Mouse (Mus musculus) liver, embryonic 12.5 days (tissue): ENCODE data around the gene Wap. TPM values are rescaled to one million over a fixed set of nuclear protein-coding genes. Genes with fewer than 3 reads are reported as not detected.
A peak's percentile ranks its signal among the peaks of the same experiment; 100 is the strongest.
"Not testable (repeated sequence)": the region's sequence is repeated elsewhere in the genome, so short reads cannot be mapped to it uniquely, and the experiment has no call there.

ENCODE experiments used
- ATAC-seq: fragments of 200-750 bp; cut with Nextera tagmentation; 2 replicates; pipeline ENCODE4 v1.8.0; 2017; ENCODE audit warnings: moderate number of reproducible peaks, mild to moderate bottlenecking, moderate library complexity
- H3K27ac ChIP-seq: fragments of 300-500 bp; sonication (generic); 2 replicates; pipeline ENCODE4 v1.5.1; 2016; ENCODE audit warnings: mild to moderate bottlenecking
- H3K27me3 ChIP-seq: fragments of 300-500 bp; sonication (generic); replicated peaks from 2 replicates; pipeline ENCODE4 v1.6.1; 2016; ENCODE audit warnings: mild to moderate bottlenecking, moderate library complexity
- H3K36me3 ChIP-seq: fragments of 300-500 bp; sonication (generic); 2 replicates; pipeline ENCODE4 v1.6.1; 2016; ENCODE audit warnings: mild to moderate bottlenecking, moderate library complexity
- H3K4me1 ChIP-seq: fragments of 300-500 bp; sonication (generic); 2 replicates; pipeline ENCODE4 v1.6.1; 2016
- H3K4me2 ChIP-seq: fragments of 300-500 bp; sonication (generic); 2 replicates; pipeline ENCODE4 v1.6.1; 2016; ENCODE audit warnings: mild to moderate bottlenecking, moderate library complexity
- H3K4me3 ChIP-seq: fragments of 300-500 bp; sonication (generic); 2 replicates; pipeline ENCODE4 v1.5.1; 2016; ENCODE audit warnings: mild to moderate bottlenecking, moderate library complexity
- H3K9ac ChIP-seq: fragments of 300-500 bp; sonication (generic); 2 replicates; pipeline ENCODE4 v1.6.1; 2016; ENCODE audit warnings: mild to moderate bottlenecking, moderate library complexity
- H3K9me3 ChIP-seq: fragments of 300-500 bp; sonication (generic); replicated peaks from 2 replicates; pipeline ENCODE4 v1.6.1; 2016; ENCODE audit warnings: mild to moderate bottlenecking, moderate library complexity
- WGBS: fragments of 180-500 bp; shearing (Covaris S2); methylation state at CpG from one replicate; pipeline ENCODE4 v1.1.7; 2016; ENCODE audit not compliant: insufficient replicate concordance; 5-methylcytosine and 5-hydroxymethylcytosine counted together
- polyA plus RNA-seq: library from polyadenylated mRNA; unstranded; fragments of >200 nt; fragmentation: Nextera tagmentation; extraction: Ambion mirVana; gene quantifications from 2 replicates; pipeline ENCODE4 v1.2.1, GENCODE M21; 2016

Gene Wap
- polyA plus RNA-seq, 1 experiment from 2014 or later: not detected

DNA sequence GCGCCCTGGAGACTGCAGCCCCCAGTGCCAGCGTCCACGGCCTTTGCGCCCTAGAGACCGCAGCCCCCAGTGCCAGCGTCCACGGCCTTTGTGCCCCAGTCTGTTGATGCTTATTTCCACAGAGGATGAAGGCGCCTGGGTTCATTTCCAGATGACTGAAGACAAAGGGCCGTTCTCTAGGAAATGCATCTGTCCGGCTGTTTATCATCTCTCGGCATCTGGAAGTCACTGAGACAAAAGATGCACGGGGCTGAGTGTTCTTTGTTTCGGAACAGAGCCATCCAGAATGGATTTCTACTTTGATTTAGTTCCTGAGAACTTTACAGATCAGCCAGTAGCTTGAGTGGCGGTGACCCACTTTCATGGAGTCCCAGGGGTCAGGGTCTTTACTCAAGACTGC, 22.8 kb upstream of the Wap start:
- no peak overlapping the region for H3K9ac ChIP-seq
- no peaks in the 10 kb centered on the region for H3K9me3 ChIP-seq
- no peaks in the 10 kb centered on the region for H3K36me3 ChIP-seq
- no peak overlapping the region for H3K4me2 ChIP-seq
- ATAC-seq: no peak
- no peak overlapping the region for H3K4me3 ChIP-seq
- no peak overlapping the region for H3K27ac ChIP-seq
- peaks cover 7% of the 10 kb centered on the region for H3K4me1 ChIP-seq
- H3K27me3 ChIP-seq: peaks cover 31% of the 10 kb centered on the region
- WGBS: 67% methylated on average over 14 of the region's 14 CpGs

DNA sequence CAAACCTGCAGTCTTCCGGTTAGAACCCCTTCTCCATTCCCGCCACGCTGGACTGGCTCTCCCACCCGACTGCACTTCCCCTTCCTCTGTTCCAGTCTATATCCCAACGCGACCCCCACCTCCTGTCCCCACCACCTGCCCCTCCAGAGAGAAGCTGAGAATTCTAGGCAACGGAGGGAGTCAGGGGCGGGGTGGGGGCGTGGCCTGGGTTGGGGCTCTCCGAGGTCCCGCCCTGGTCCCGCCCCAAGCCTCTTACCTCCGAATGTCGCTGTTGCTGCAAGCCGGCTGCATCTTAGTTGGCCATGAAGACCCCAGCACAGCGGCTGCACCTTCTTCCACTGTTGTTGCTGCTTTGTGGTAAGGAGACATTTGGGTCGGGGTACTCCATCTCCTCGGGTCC, 19.8 kb upstream of the Wap start, which contains the start of gene Ramp3:
TSS of gene Ramp3 (plus strand) at position 251 of the 400 bp plus-strand sequence.
- 1% methylated on average over 18 of the region's 18 CpGs for WGBS
- ATAC-seq: peak; percentile 50; the same call in 1 of the 2 replicates
- Histone ChIP-seq H3K4me3 (peak within 1 kb of the TSS; percentile 34), H3K27me3 (peaks cover 33% of the 10 kb centered on the region), H3K9ac (no peak within 1 kb of the TSS), H3K4me1 (peaks cover 7% of the 10 kb centered on the region), H3K36me3 (no peaks in the 10 kb centered on the region), H3K27ac (no peak within 1 kb of the TSS), H3K9me3 (no peaks in the 10 kb centered on the region), H3K4me2 (peak within 1 kb of the TSS; percentile 62)

DNA sequence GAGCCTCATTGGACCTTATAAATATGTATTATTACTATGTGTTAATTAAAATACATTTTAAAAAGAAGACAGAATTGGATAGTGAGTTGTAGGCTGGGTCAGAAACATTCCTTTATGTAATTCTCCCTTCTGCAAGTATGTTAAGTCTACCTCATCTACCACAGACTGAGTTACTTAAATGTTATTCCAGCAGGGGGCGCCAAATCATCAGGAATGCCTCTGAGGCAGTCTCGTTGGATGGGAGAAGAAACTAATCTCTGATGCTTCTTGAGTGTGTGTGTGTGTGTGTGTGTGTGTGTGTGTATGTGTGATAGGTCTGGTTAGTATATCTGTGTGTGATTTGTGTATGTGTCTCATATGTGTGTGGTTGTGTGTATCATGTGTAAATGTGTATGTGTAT, 16.5 kb upstream of the Wap start:
- WGBS: 3% methylated on average over 2 of the region's 2 CpGs
- Histone ChIP-seq H3K4me2 (no peak overlapping the region), H3K27me3 (peaks cover 27% of the 10 kb centered on the region), H3K4me1 (peaks cover 7% of the 10 kb centered on the region), H3K27ac (no peak overlapping the region), H3K9ac (no peak overlapping the region), H3K4me3 (no peak overlapping the region), H3K9me3 (no peaks in the 10 kb centered on the region), H3K36me3 (no peaks in the 10 kb centered on the region)
- ATAC-seq: no peak

DNA sequence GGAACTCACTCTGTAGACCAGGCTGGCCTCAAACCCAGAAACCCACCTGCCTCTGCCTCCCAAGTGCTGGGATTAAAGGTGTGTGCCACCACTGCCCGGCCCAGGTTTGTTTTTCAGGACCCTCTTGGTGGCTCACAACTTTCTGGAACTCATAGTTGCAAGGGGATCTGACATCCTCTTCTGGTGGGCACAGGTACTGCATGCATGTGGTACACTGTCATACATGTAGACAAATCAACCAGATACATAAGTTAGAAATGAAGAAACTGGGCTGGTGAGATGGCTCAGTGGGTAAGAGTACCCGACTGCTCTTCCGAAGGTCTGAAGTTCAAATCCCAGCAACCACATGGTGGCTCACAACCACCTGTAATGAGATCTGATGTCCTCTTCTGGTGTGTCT, 14.5 kb upstream of the Wap start:
- not testable (repeated sequence) for H3K36me3 ChIP-seq, H3K9ac ChIP-seq, H3K4me1 ChIP-seq, H3K4me3 ChIP-seq, H3K9me3 ChIP-seq, ATAC-seq, H3K4me2 ChIP-seq, H3K27me3 ChIP-seq, H3K27ac ChIP-seq
- 67% methylated on average over 3 of the region's 3 CpGs for WGBS

DNA sequence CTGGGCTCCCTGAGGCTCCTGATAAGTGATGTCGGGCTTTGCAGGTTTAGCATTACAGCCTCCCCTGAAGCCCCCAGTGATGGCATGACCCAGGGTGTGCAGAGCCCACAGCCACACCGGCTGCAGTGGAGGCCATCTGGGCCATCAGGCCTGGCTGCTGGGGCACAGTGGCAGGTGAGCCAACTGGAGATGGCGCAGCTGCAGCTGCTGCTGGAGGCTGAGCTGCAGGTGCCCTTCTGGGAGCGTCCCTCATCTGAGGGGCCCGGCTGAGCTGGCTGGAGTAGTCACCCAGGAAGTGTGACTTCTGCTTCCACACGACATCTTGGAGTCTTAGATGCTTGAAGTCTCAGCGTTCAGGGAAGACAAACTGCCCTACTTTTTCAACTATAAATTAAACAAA, 12.1 kb upstream of the Wap start:
- 48% methylated on average over 7 of the region's 7 CpGs for WGBS
- ATAC-seq: no peak
- no peak overlapping the region for H3K9ac ChIP-seq

DNA sequence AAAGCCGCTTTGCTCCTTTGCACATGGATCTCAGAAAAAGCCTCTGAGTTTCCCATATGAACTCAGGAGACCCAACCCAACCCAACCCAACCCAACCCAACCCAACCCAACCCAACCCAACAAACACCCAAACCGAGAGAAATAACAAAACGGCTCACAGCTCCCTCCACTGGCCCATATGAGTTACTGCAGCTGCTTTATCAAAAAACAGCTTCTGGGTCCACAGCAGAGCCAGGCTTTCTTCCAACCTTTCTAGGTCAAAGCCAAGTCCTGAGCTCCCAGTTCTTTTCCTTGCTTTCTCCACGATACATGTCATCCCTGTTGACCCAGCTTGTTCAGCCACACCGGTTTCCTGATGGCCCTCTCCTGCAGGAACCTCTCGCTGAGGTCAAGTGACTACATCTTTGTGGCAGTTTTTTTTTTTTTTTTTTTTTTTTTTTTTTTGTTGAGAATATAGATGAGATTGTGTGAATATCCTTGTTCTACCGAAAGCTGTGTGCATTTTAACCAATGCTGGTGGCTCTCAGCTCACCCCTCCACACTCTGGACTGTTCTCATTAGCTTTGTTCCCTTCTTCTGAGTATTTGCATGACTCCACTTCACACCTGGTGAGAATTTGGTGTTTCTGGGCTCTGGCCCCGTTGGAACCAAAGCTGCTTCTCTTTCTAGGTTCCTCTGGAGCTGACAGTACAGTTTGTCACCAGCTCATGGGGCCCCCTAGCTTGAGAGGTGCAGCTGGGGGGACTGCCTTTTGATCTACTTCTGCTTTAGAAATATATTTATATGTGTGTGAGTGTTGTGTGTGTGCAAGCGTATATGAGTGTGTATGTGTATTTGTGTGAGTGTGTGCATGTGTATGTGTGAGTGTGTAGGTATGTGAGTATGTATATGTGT, 9.6 kb upstream of the Wap start:
- Histone ChIP-seq H3K9ac (no peak overlapping the region), H3K36me3 (no peaks in the 10 kb centered on the region), H3K4me2 (no peak overlapping the region), H3K9me3 (0 out of 2 replicates have a peak, but pooled peaks cover 5% of the 10 kb centered on the region), H3K4me1 (no peaks in the 10 kb centered on the region), H3K27me3 (no peaks in the 10 kb centered on the region; the same call in 1 of the 2 replicates), H3K27ac (no peak overlapping the region), H3K4me3 (no peak overlapping the region)
- WGBS: 39% methylated on average over 9 of the region's 9 CpGs
- ATAC-seq: no peak

More for the DNA sequence above, 12.1 kb upstream of the Wap start:
- Histone ChIP-seq H3K27me3 (no peaks in the 10 kb centered on the region; the same call in 1 of the 2 replicates), H3K4me1 (no peaks in the 10 kb centered on the region), H3K4me3 (no peak overlapping the region), H3K9me3 (0 out of 2 replicates have a peak, but pooled peaks cover 5% of the 10 kb centered on the region), H3K36me3 (no peaks in the 10 kb centered on the region), H3K27ac (no peak overlapping the region), H3K4me2 (no peak overlapping the region)

DNA sequence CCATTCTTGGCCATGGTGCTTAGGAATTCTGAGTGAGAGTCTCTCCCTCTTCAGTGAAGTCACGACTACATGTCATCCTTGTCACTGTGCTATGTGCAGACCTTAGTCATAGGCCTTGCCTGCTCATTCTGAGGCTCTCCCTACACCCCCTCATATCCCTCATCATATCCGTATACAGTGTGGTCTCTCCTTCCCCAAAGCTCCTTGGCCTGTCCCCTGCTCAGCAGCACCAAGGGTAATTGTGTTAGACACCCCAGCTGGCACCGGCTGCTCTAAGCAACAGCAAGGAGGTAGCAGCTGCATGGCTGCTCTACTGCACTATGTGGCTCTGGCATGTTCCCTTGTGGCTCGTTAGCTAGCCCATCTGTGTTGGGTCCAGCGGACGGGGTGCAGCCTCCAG, 6.1 kb upstream of the Wap start:
- H3K4me1 ChIP-seq: no peaks in the 10 kb centered on the region
- no peak overlapping the region for H3K4me3 ChIP-seq
- H3K27me3 ChIP-seq: no peaks in the 10 kb centered on the region
- no peak overlapping the region for H3K9ac ChIP-seq
- H3K9me3 ChIP-seq: 0 out of 2 replicates have a peak, but pooled peaks cover 5% of the 10 kb centered on the region
- H3K27ac ChIP-seq: no peak overlapping the region
- 66% methylated on average over 6 of the region's 6 CpGs for WGBS
- H3K4me2 ChIP-seq: no peak overlapping the region
- H3K36me3 ChIP-seq: no peaks in the 10 kb centered on the region
- no peak for ATAC-seq

DNA sequence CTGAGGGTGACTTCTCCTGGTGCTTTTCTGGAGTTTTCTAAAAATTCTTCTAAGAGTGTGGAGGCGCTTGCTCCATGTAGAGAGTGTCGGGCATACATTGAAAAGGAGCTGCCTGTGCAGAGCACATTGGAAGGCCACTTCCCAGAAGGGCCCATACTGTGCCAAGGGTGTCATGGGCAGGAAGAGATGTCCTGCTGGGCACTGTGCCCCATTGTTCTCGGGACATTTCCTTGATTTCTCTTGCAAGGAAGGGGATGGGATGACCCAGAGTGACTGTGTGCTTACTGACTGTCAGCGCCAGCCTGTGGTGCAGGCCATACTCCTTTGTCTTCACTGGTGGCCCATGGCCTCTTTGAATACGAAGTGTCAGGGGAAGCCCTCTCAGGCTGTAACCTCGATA, 635 bp upstream of the Wap start:
- 58% methylated on average over 6 of the region's 6 CpGs for WGBS
- H3K4me2 ChIP-seq: no peak overlapping the region
- no peaks in the 10 kb centered on the region for H3K4me1 ChIP-seq
- H3K27me3 ChIP-seq: no peaks in the 10 kb centered on the region
- H3K27ac ChIP-seq: no peak overlapping the region
- no peak overlapping the region for H3K4me3 ChIP-seq
- no peaks in the 10 kb centered on the region for H3K9me3 ChIP-seq
- no peak for ATAC-seq
- no peaks in the 10 kb centered on the region for H3K36me3 ChIP-seq
- no peak overlapping the region for H3K9ac ChIP-seq

DNA sequence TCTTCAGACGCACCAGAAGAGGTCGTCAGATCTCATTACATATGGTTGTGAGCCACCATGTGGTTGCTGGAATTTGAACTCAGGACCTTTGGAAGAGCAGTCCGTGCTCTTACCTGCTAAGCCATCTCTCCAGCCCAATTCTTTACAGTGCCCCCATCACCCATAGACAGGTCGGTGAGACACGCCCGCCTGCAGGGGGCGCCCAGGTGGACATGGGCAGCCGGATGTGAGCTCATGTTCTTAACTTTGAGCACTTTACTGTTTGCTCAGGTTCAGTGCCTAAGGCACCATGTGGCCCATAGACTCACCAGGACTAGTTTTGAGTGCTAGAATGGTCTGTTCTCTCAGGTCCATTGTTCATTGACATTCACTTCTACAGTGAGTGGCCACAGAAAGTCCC, 2.3 kb downstream of the Wap start:
- ATAC-seq: no peak
- Histone ChIP-seq H3K27ac (no peak overlapping the region), H3K4me3 (no peak overlapping the region), H3K4me1 (no peaks in the 10 kb centered on the region), H3K9ac (no peak overlapping the region), H3K36me3 (no peaks in the 10 kb centered on the region), H3K27me3 (no peaks in the 10 kb centered on the region; the same call in 1 of the 2 replicates), H3K9me3 (no peaks in the 10 kb centered on the region), H3K4me2 (no peak overlapping the region)
- WGBS: 55% methylated on average over 8 of the region's 8 CpGs

DNA sequence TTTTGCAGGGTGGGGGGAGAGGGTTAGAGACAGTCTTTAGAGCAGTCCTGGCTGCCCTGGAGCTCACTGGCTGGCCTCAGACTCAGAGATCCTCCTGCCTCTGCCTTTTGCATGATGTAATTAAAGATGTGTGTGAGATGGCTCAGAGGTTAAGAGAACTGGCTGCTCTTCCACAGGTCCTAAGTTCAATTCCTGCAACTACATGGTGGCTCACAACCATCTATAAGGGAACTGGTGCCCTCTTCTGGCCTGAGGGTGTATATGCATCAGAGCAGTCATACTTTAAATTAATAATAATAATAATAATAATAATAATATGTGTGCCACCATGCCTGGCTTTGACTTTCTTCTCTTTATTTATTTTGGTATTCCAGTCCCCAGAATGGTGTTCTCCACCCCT, 8.8 kb downstream of the Wap start:
- H3K27me3 ChIP-seq: no peaks in the 10 kb centered on the region; the same call in 1 of the 2 replicates
- H3K9me3 ChIP-seq: no peaks in the 10 kb centered on the region
- H3K27ac ChIP-seq: no peak overlapping the region
- no peak overlapping the region for H3K4me2 ChIP-seq
- no peak overlapping the region for H3K9ac ChIP-seq
- no peak for ATAC-seq
- H3K36me3 ChIP-seq: peaks cover 1% of the 10 kb centered on the region; the same call in 1 of the 2 replicates
- H3K4me3 ChIP-seq: no peak overlapping the region
- H3K4me1 ChIP-seq: peaks cover 32% of the 10 kb centered on the region

DNA sequence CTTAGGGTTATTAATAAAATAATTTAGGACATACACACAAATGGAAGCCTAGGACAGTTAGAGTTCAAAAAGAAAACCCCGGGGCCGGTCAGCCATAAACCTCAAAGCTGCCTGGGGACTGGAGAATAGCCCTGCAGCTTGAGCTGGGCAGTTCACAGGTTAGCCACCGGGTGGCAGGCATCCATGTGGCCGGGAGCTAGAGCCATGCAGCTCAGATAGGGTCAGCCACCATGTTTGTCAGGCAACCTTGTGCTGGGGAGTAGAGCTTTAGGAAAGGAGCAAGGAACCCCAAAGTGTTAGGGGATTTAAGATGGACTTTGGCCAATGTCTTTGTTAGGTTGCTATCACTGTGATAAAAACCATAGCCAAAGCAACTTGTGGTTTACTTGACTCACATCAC, 9.9 kb downstream of the Wap start:
- WGBS: 21% methylated on average over 4 of the region's 4 CpGs
- Histone ChIP-seq H3K36me3 (peaks cover 12% of the 10 kb centered on the region), H3K27ac (peak overlapping the region; percentile 77; the same call in 1 of the 2 replicates)

DNA sequence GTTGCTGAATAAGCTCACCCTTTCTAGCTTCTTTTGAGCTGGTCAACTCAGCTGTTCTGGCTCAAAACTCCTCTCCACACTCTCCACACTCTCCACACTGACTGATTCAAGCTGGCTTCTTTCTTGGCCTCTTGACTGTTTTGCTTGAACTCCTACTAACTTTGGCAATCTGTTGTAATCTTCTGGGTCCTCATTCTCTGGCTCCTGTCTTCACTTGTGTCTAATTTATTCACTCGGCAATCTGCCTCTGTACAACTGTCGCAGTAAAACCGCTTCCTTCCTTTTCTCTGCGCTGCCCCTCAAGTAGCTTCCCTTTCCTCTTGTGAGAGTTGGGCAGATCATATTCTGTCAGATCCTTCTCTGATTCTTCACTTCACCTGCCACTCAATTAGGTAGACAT, 10.7 kb downstream of the Wap start:
- H3K27ac ChIP-seq: peak overlapping the region; percentile 77
- peaks cover 21% of the 10 kb centered on the region for H3K36me3 ChIP-seq
- no peaks in the 10 kb centered on the region; the same call in 1 of the 2 replicates for H3K27me3 ChIP-seq
- no peaks in the 10 kb centered on the region for H3K9me3 ChIP-seq
- WGBS: 39% methylated on average over 4 of the region's 4 CpGs
- H3K9ac ChIP-seq: no peak overlapping the region
- peak overlapping the region; percentile 79 for H3K4me2 ChIP-seq
- H3K4me3 ChIP-seq: no peak overlapping the region
- H3K4me1 ChIP-seq: peaks cover 51% of the 10 kb centered on the region
- no peak for ATAC-seq

More for the DNA sequence above, 9.9 kb downstream of the Wap start:
- H3K4me1 ChIP-seq: peaks cover 43% of the 10 kb centered on the region
- peak overlapping the region; percentile 27; the same call in 1 of the 2 replicates for H3K9ac ChIP-seq
- ATAC-seq: peak; percentile 38
- H3K4me2 ChIP-seq: no peak overlapping the region
- no peaks in the 10 kb centered on the region for H3K9me3 ChIP-seq
- H3K4me3 ChIP-seq: no peak overlapping the region
- H3K27me3 ChIP-seq: no peaks in the 10 kb centered on the region; the same call in 1 of the 2 replicates
